Mouse (Mus musculus) lung, embryonic 15.5 days (tissue): ENCODE measurements around the gene Rrp8. TPM values are rescaled to one million over a fixed set of nuclear protein-coding genes. Genes with fewer than 3 reads are reported as not detected.

Experiments
- ATAC-seq: fragments of 200-750 bp; cut with Nextera tagmentation; 2 replicates; pipeline ENCODE4 v1.8.0; 2017; ENCODE audit warnings: moderate number of reproducible peaks, borderline replicate concordance; ENCODE audit not compliant: low FRiP score, low TSS enrichment; ENCODE audit errors: extremely low read depth
- H3K27ac ChIP-seq: fragments of 300-500 bp; sonication (generic); 2 replicates; pipeline ENCODE4 v1.5.1; 2015; ENCODE audit warnings: moderate library complexity, mild to moderate bottlenecking, inconsistent platforms
- H3K27me3 ChIP-seq: fragments of 300-500 bp; sonication (generic); 2 replicates; pipeline ENCODE4 v1.6.1; 2015; ENCODE audit warnings: inconsistent platforms
- H3K36me3 ChIP-seq: fragments of 300-500 bp; sonication (generic); 2 replicates; pipeline ENCODE4 v1.6.1; 2015; ENCODE audit warnings: inconsistent platforms
- H3K4me1 ChIP-seq: fragments of 300-500 bp; sonication (generic); 2 replicates; pipeline ENCODE4 v1.6.1; 2015; ENCODE audit warnings: inconsistent platforms
- H3K4me2 ChIP-seq: fragments of 300-500 bp; sonication (generic); 2 replicates; pipeline ENCODE4 v1.6.1; 2015; ENCODE audit warnings: inconsistent platforms, mild to moderate bottlenecking, moderate library complexity
- H3K4me3 ChIP-seq: fragments of 300-500 bp; sonication (generic); 2 replicates; pipeline ENCODE4 v1.5.1; 2015; ENCODE audit warnings: mild to moderate bottlenecking, inconsistent platforms
- H3K9ac ChIP-seq: fragments of 300-500 bp; sonication (generic); 2 replicates; pipeline ENCODE4 v1.6.1; 2015; ENCODE audit warnings: inconsistent platforms
- H3K9me3 ChIP-seq: fragments of 300-500 bp; sonication (generic); 2 replicates; pipeline ENCODE4 v1.6.1; 2016; ENCODE audit warnings: inconsistent platforms
- WGBS: fragments of 180-500 bp; shearing (Covaris S2); methylation state at CpG from one replicate; pipeline ENCODE4 v1.1.7; 2015; 5-methylcytosine and 5-hydroxymethylcytosine counted together
- polyA plus RNA-seq: library from polyadenylated mRNA; unstranded; fragments of >200 nt; fragmentation: Nextera tagmentation; extraction: Ambion mirVana; gene quantifications from 2 replicates; pipeline ENCODE4 v1.2.1, GENCODE M21; 2015

The Rrp8 gene
- polyA plus RNA-seq, 1 experiment from 2014 or later: 39.6 TPM

DNA sequence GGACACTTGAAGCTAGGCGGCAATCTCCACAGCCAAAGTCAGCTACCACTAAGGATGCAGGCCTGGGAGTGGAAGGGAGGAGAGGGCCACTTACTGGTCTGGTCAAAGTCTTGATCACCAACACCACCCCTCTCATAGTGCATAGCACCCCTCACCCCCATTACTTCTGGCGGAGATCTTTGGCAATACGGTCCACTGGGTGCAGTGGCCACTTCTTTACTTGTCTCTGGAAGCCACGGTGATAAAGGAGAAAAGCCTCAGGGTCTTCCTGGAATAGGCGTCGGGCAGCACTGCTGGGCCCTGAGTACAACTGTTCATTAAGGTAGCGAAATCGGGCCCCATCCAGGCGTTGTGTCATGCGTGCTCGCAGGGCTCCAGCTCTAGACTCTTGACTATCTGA is 3.3 kb downstream of the Rrp8 start:
- WGBS: 94% methylated on average over 11 of the region's 11 CpGs
- Histone ChIP-seq H3K4me2 (no peak overlapping the region), H3K4me3 (no peak overlapping the region), H3K9ac (no peak overlapping the region), H3K4me1 (peaks cover 26% of the 10 kb centered on the region), H3K9me3 (no peaks in the 10 kb centered on the region), H3K27ac (no peak overlapping the region), H3K27me3 (no peaks in the 10 kb centered on the region), H3K36me3 (peaks cover 45% of the 10 kb centered on the region)
- no peak for ATAC-seq

- Histone ChIP-seq H3K9me3 (no peaks in the 10 kb centered on the region), H3K36me3 (peaks cover 36% of the 10 kb centered on the region), H3K4me3 (no peak overlapping the region), H3K4me2 (no peak overlapping the region), H3K4me1 (no peaks in the 10 kb centered on the region), H3K9ac (no peak overlapping the region), H3K27ac (no peak overlapping the region), H3K27me3 (no peaks in the 10 kb centered on the region)
- WGBS: 79% methylated on average over 6 of the region's 6 CpGs
- ATAC-seq: no peak
These were observed 8.3 kb downstream of the Rrp8 start for GRCm38 (mm10) chr7:105728701-105729428.

DNA sequence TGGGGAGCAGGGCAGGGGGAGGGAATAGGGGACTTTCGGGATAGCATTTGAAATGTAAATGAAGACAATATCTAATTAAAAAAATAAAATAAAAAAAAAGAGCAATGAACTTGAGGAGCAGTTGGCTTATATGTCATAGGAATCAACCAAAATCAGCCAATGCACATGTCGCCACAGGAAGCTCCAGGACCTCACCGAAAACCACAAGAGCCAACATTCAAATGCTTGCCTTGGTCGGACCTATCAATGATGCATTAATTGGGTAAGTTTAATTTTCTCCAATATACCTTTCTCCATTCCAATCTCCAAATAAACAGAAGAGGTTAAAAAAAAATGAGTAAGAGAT is 10.2 kb downstream of the Rrp8 start:
- Histone ChIP-seq H3K9ac (no peak overlapping the region), H3K4me1 (no peaks in the 10 kb centered on the region), H3K36me3 (peaks cover 17% of the 10 kb centered on the region), H3K4me3 (no peak overlapping the region), H3K27me3 (no peaks in the 10 kb centered on the region), H3K27ac (no peak overlapping the region), H3K9me3 (no peaks in the 10 kb centered on the region), H3K4me2 (no peak overlapping the region)
- WGBS: 96% methylated on average over 4 of the region's 4 CpGs
- ATAC-seq: no peak

DNA sequence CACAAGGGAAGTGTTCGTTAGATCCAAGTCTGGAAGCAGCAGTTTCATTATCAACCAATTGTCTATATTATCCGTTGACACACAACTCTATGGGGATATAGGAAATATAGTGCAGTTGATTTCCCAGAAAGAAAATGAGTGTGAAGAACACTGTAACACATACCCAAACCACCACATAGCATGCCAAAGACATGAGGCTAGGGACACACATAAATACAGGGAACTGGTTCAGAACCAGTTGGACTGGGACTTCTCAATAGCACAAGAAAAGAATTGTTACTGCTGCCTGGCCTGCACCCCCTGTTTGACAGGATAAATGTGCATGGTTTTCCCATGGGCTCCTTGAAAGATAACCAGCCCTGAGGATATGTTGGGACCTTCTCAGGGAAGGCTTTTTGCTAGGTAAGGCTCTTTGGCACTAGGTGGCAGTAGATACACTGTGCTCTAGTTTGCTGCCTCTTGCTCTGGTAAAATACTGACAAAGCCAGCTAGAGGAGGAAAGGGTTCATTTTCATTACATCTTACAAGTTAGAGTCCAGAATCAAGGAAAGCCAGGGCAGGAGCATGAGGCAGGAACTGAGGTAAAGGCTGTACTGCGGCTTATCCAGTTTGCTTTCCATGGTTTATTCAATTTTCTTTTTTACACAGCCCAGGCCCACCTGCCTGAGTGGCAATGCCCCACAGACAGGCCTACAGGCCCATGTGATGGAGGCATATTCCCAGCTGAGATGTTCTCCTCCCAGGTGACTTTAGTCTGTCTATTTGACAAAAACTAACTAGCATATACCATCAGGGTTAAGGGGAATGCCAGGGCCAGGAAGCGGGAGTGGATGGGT is 10.8 kb downstream of the Rrp8 start:
- Histone ChIP-seq H3K4me2 (no peak overlapping the region), H3K36me3 (peaks cover 11% of the 10 kb centered on the region), H3K9ac (no peak overlapping the region), H3K27me3 (no peaks in the 10 kb centered on the region), H3K9me3 (no peaks in the 10 kb centered on the region), H3K4me1 (no peaks in the 10 kb centered on the region), H3K27ac (no peak overlapping the region), H3K4me3 (no peak overlapping the region)
- no peak; the same call in 1 of the 2 replicates for ATAC-seq
- WGBS: 82% methylated on average over 4 of the region's 4 CpGs

- Histone ChIP-seq H3K4me2 (no peak overlapping the region), H3K4me3 (no peak overlapping the region), H3K9ac (no peak overlapping the region), H3K27me3 (no peaks in the 10 kb centered on the region), H3K27ac (no peak overlapping the region), H3K9me3 (no peaks in the 10 kb centered on the region), H3K4me1 (no peaks in the 10 kb centered on the region), H3K36me3 (no peaks in the 10 kb centered on the region)
- no peak for ATAC-seq
- 61% methylated on average over 2 of the region's 2 CpGs for WGBS
These were observed 15.3 kb downstream of the Rrp8 start for GRCm38 (mm10) chr7:105721916-105722315.

DNA sequence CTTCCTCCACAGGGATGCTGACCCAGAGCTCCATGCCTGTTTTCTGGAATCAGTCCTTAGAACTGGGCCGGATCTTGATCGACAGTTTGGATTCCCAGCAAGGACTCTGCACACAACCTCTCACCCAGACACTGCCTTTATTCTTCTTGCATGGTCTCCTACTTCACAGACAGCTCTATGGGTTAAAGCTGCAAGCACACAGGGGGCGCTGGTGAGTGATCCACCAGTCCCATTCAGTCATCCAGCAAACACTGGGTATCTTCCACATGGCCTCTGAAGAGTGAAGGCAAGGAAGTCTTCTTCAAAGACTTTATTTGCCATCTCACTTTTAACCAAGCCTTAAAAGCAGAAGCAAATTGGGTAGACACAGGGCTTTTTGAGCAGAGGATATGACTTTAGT is 21.8 kb downstream of the Rrp8 start:
- no peaks in the 10 kb centered on the region for H3K36me3 ChIP-seq
- 48% methylated on average over 3 of the region's 3 CpGs for WGBS
- no peaks in the 10 kb centered on the region for H3K27me3 ChIP-seq
- no peak for ATAC-seq
- H3K9ac ChIP-seq: no peak overlapping the region
- H3K9me3 ChIP-seq: no peaks in the 10 kb centered on the region
- H3K4me1 ChIP-seq: no peaks in the 10 kb centered on the region
- H3K4me3 ChIP-seq: no peak overlapping the region
- no peak overlapping the region for H3K4me2 ChIP-seq
- H3K27ac ChIP-seq: no peak overlapping the region

DNA sequence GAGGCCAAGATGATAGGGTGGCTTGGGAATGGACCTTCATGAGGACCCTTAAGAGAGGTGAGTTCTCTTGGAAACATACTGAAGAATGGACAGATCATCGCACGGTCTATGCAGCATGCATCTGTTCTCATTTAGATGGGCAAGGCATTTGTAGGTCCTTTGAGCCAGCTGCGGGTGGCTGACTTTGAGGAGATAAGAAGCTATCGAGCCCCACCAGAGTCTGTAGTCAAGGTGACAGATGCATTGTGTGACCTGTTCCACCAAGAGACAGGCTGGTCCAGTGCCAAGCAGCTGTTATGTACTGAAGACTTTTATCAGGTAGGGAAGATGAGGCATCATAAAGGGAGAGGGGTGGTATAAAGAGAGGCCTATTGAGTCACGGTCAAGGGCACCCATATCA is 28.5 kb downstream of the Rrp8 start:
- Histone ChIP-seq H3K27ac (no peak overlapping the region), H3K4me3 (no peak overlapping the region), H3K9ac (no peak overlapping the region), H3K9me3 (no peaks in the 10 kb centered on the region), H3K36me3 (no peaks in the 10 kb centered on the region), H3K4me2 (no peak overlapping the region), H3K4me1 (no peaks in the 10 kb centered on the region), H3K27me3 (no peaks in the 10 kb centered on the region)
- ATAC-seq: no peak
- 91% methylated on average over 5 of the region's 5 CpGs for WGBS

DNA sequence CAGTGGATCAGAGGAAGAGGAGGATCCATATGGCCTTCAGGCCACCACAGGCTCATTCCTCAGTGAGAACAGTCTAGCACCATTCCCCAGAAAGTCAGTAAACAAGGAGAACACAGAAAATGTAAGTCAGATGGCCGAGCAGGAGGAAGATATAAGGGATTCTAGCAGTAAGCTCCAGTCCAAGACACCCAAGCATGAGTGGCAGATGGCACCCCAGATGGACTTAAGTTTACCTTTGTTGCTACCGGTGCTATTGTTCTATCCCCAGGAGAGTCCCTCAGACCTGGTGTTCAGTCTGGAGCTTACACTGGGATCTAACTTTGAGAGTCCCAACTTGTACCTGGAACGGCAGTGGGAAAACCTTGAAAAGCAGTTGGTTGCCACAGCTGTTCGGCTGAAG is 33.4 kb downstream of the Rrp8 start:
- WGBS: 92% methylated on average over 4 of the region's 4 CpGs
- Histone ChIP-seq H3K36me3 (no peaks in the 10 kb centered on the region), H3K9me3 (no peaks in the 10 kb centered on the region), H3K9ac (no peak overlapping the region), H3K4me1 (no peaks in the 10 kb centered on the region), H3K27me3 (no peaks in the 10 kb centered on the region), H3K27ac (no peak overlapping the region), H3K4me2 (no peak overlapping the region), H3K4me3 (no peak overlapping the region)
- no peak for ATAC-seq

GRCm38 (mm10) chr7:105703184-105703583 is 34.0 kb downstream of the Rrp8 start:
- no peaks in the 10 kb centered on the region for H3K27me3 ChIP-seq
- no peak overlapping the region for H3K4me2 ChIP-seq
- WGBS: 86% methylated on average over 16 of the region's 16 CpGs
- no peak overlapping the region for H3K4me3 ChIP-seq
- no peak overlapping the region for H3K27ac ChIP-seq
- H3K36me3 ChIP-seq: no peaks in the 10 kb centered on the region
- no peak for ATAC-seq
- no peaks in the 10 kb centered on the region for H3K4me1 ChIP-seq
- H3K9ac ChIP-seq: no peak overlapping the region
- H3K9me3 ChIP-seq: no peaks in the 10 kb centered on the region

- Histone ChIP-seq H3K36me3 (no peaks in the 10 kb centered on the region), H3K27ac (no peak overlapping the region), H3K9ac (no peak overlapping the region), H3K4me3 (no peak overlapping the region), H3K4me2 (no peak overlapping the region), H3K9me3 (no peaks in the 10 kb centered on the region), H3K27me3 (no peaks in the 10 kb centered on the region), H3K4me1 (no peaks in the 10 kb centered on the region)
- WGBS: 67% methylated on average over 1 of the region's 1 CpGs
- ATAC-seq: no peak
These were observed 46.3 kb downstream of the Rrp8 start for GRCm38 (mm10) chr7:105690875-105691274.

GRCm38 (mm10) chr7:105685541-105686197 is 51.5 kb downstream of the Rrp8 start:
- no peak overlapping the region for H3K27ac ChIP-seq
- no peaks in the 10 kb centered on the region for H3K4me1 ChIP-seq
- no peaks in the 10 kb centered on the region for H3K36me3 ChIP-seq
- H3K9me3 ChIP-seq: no peaks in the 10 kb centered on the region
- 9% methylated on average over 13 of the region's 13 CpGs for WGBS
- H3K4me2 ChIP-seq: no peak overlapping the region
- no peaks in the 10 kb centered on the region for H3K27me3 ChIP-seq
- H3K4me3 ChIP-seq: no peak overlapping the region
- no peak for ATAC-seq
- no peak overlapping the region for H3K9ac ChIP-seq
